Mouse (Mus musculus) frontal cortex, postnatal 25 days (tissue): ENCODE results near the gene Cyren.

Experiments
- DNase-seq, 2 experiments: peaks; one replicate each; pipeline ENCODE4 v3.0.0; 2022; ENCODE audit warnings: low spot score in 2 of 2

Gene Cyren

GRCm38 (mm10) chr6:34900990-34901389, 23.1 kb upstream of the Cyren start:
- no peak for DNase-seq

- DNase-seq: no peak
Measured at GRCm38 (mm10) chr6:34899127-34899526, 21.3 kb upstream of the Cyren start.

GRCm38 (mm10) chr6:34896168-34896780, 18.4 kb upstream of the Cyren start:
- no peak for DNase-seq

GRCm38 (mm10) chr6:34895569-34895968, 17.7 kb upstream of the Cyren start:
- no peak for DNase-seq

GRCm38 (mm10) chr6:34889185-34889584, 11.3 kb upstream of the Cyren start:
- DNase-seq: no peak

- no peak for DNase-seq
Measured at GRCm38 (mm10) chr6:34887131-34887850, 9.4 kb upstream of the Cyren start.

GRCm38 (mm10) chr6:34884724-34885123, 6.9 kb upstream of the Cyren start:
- no peak for DNase-seq

- peak; percentile 42 to 46 for DNase-seq
Measured at GRCm38 (mm10) chr6:34879911-34880475, 2.1 kb upstream of the Cyren start.

- no peak for DNase-seq
Measured at GRCm38 (mm10) chr6:34879101-34879740, 1.4 kb upstream of the Cyren start.

GRCm38 (mm10) chr6:34876835-34877156, 1.1 kb downstream of the Cyren start:
- DNase-seq: no peak

- DNase-seq: no peak
Measured at GRCm38 (mm10) chr6:34875966-34876834, 1.7 kb downstream of the Cyren start.

GRCm38 (mm10) chr6:34875268-34875761, 2.5 kb downstream of the Cyren start:
- DNase-seq: no peak

- DNase-seq: no peak
Measured at GRCm38 (mm10) chr6:34874101-34874921, 3.5 kb downstream of the Cyren start.

- no peak for DNase-seq
Measured at GRCm38 (mm10) chr6:34872871-34873270, 5.0 kb downstream of the Cyren start.

GRCm38 (mm10) chr6:34871929-34872328, 5.9 kb downstream of the Cyren start:
- DNase-seq: no peak

GRCm38 (mm10) chr6:34870724-34871123, 7.1 kb downstream of the Cyren start:
- DNase-seq: no peak

- no peak for DNase-seq
Measured at GRCm38 (mm10) chr6:34870136-34870535, 7.7 kb downstream of the Cyren start.

- no peak for DNase-seq
Measured at GRCm38 (mm10) chr6:34869225-34869915, 8.5 kb downstream of the Cyren start.

GRCm38 (mm10) chr6:34868507-34869217, 9.2 kb downstream of the Cyren start:
- no peak for DNase-seq

GRCm38 (mm10) chr6:34867995-34868350, 9.9 kb downstream of the Cyren start:
- DNase-seq: no peak
